Mouse (Mus musculus) lung, postnatal 36 days (tissue): ENCODE measurements at regions not wholly inside any gene's neighbourhood (a gene's known extent, or its start where the extent isn't known, plus 50 kb on each side); places are given as distances from the start of the nearest gene placed in this dataset.

ENCODE experiments used
- DNase-seq: peaks from one replicate; pipeline ENCODE4 v3.0.0; 2022; ENCODE audit warnings: mixed read lengths

DNA sequence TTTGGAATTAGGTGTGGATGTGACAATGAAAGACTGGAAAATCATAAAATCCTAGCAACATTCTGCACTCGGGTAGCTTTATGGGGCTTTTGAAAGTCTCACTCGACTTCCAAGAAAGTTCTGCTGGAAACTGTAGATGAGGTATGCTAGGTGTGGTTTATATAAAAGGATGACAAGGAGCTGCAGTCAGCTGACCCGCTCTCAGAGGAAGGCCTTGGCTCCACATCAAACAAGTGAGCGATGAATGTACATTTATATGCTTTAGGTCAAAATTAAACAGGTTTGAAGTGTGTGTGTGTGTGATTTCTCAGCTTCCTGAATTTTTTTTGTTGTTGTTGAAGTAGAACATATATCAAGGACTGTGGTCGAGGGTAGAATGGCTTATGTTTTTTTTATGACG lies 174.9 kb downstream of the 1500009L16Rik start:
- DNase-seq: no peak

DNA sequence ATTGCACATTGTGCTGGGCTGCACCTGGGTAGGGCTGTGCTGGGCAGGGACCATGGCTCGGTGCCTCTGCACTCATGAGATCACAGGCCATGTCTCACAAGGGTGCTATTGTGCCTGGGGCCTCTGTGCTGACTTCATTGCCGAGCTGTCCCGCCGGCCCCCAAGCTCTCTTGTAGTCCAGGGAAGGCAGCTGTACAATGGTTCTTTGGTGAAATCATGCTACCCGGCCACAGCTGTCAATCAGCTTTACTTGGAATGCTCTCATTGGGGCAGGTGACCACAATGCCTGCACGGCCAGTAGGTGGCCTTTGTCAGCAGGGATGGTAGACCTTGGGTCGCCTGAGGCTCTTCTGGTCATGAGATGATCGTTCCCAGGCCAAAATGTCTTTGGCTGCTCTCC lies 184.1 kb downstream of the 1500009L16Rik start:
- no peak for DNase-seq

DNA sequence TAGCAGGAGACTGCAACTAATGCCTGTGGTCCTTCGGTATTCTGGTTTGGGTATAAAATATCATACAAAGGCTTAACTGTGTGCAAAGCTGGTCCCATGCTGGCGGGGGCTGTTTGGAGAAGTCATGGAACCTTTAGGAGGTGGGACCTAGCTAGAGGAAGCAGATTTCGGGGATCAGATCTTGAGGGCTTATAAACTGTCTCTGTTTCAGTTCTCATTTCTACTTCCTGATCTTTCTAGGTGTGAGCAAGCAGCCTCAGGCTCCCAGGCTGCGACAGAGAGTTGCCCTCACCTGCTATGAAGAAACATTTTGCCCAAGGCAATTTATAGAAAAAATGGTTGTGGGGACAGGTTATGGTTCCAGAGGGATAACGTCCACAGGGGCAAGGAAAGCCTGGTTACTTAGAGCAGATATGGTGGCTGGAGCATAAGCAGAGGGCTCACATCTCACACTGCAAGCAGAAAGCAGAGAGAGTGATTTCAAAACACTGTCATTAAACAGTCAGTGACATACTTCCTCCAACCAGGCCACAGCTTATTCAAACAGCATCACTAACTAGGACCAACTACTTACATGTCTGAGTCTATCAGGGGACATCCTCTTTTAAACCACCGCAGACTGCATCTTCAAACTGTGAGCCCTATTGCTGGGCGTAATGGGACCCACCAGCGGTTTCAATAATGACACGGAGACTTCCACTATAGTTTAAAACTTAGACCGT lies 188.1 kb downstream of the 1500009L16Rik start:
- no peak for DNase-seq

DNA sequence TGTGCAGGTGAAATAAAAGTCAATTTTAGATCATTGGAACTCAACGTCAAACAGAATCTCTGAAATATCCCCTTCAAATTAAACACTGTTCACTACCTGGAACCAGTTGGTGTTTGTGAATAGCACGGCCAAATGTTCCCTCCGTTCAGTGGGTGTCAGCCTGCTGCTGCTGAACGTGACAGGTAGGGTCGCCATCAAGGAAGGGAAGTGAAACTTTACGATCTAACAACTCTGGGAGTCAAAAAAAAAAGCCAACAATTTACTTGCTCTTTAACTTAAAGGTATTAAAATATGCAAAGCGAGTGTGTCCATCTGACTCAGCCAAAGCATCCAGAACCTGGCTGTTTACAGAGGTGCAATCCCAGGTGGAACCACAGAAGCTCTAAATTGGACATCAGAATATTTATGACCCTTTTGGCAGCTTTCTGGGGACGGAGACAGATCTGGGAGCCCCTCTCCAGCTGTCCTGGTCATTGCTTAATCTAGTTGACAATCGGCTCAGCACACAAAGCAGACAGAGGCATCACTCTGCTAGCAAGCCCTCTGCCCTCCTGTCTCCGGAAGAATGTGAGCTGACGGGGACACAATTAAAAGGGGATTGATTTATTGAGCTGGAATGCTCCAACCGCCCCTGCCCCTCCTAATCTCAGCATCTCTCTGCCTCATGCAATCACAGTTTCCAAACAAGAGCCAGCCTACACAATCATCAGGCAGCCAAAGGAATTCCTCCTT lies 191.9 kb downstream of the 1500009L16Rik start:
- DNase-seq: no peak

DNA sequence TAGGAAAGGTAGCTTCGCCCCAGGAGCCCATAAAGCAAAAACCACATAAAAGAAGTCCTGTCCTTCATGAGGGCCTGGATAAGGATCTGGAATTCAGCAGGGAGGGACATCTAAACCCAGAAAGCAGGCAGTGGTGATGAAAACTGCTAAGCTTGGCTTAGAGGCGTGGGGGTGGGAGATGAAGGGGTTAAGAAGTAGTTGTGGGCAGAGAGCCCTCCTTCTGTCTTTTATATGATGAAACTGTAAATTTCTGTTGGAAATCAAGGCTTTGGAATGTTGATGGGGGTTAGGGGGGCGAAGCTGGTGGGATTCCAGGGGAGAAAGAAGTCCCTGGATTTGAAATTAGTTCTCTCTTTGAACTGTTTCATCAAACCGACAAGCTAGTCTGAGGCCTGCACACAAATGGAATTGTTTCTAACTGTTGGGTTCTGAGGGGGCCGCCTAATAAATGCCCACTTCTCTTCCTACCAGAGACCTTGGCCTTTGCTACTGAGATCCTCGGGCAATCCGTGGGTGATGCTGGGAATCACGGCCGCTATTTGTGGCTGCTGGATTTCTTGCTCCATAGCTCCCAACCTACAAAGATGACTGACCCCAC lies 192.6 kb downstream of the 1500009L16Rik start:
- no peak for DNase-seq

DNA sequence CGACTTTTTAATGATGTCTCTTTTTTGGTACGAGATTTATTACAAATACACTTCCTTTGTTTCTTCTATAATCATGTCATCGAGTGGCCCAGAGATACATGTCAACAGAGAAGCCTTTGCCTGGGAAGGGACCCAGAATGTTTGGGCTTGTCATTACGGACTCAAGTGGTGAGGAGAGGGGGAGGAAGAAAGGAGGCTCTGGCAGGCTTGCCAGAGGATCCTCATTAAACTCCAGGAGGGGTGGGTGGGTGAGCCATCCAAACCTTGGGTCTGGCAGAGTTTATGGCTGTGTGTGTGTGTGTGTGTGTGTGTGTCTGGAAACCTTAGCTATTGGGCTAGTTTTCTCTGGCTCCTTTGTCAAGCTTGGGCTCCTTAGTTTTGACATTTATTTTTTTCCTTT lies 204.3 kb downstream of the 1500009L16Rik start:
- peak; percentile 16 for DNase-seq

DNA sequence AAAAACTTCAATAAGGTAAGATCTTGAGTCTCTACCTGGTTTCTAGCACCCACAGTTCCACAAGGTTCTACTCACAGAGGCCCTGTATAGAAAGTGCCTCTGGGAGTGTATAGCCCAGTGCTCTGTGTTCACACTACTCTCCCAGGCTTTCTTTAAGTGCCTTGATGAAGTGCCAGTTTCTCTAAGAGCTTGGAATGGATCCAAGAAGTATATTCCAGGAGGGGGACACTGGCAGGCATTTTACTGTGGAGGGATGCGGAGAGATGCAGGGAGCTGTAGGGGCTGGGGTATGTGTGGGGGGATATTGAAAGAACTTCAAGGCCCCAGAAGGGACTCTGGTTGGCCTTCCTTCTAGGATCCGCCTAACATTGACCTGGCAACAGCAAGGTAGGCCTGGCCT lies 204.9 kb downstream of the 1500009L16Rik start:
- DNase-seq: no peak

DNA sequence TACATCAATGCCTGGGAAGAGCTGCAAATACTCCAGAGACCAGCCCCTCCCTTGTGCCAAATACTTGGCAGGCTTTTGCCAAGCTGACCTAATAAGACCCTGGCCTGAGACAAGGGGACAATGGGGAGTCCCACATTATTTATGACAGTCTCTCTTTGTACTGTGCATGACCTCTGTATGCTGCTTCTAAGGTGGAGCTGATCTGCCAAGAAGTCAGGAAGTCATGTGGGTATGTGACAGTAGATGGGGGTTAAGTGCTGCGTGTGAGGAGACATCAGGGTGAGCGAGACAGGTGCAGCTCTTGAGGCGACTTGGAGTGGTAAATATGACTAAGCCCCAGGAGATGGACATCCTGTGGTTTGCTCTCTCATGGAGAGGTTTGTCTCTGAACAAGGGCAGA lies 209.1 kb downstream of the 1500009L16Rik start:
- peak; percentile 74 for DNase-seq

DNA sequence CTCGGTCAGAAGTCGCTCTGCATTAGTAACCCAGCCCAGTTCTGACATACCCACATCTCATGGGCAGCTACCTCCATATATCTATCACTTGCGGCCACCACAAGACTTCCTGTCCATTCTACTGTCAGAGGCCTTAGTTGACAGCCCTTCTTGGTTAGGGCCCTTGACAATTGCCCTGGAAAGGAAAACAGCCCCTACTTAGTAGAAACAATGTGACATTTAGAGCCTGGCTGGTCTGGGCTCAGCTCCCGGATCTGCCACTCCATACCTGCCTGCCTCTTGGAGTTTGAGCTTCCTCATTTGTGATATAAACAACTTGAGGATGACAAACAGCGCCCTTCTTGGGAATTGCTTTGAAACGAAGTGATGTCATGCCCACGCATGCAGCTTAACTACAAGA lies 210.5 kb downstream of the 1500009L16Rik start:
- DNase-seq: no peak

DNA sequence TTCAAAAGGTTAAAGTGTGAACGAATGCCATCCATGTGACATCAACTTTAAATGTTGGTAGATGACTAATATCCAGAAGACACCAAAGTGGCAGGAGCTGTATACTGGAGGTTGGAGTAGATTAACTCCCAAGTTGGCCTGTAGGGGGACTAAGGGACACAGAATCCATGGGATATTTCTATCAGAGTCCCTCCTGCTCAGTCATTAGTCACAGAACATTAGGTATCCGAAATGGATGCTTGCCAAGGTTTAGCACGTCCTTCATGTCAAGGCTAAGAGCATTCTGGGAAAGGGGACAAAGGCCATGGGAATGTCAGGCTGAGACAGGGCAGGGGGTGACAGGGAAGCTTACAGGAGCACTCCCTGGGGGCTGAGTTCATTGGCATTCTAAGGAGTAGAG lies 211.8 kb downstream of the 1500009L16Rik start:
- DNase-seq: peak; percentile 63

DNA sequence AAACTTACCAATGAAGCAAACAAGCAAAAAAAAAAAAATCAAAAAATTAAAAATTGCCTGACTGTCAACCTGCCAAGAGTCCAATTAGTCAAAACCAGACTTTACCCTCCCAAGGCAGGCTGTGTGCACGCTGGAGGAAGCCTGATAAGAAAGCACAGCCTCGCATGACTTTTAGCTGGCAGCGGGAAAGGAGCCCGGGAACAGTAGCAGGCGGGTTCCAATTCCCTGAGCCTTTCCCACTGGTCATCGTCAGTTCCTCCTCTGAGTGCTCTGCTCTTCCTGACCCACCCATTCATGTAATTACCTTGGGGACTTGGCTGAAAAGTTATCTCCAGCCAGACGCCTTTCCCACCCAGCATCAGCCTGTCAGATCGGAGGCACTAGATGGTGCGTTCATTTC lies 214.5 kb downstream of the 1500009L16Rik start:
- DNase-seq: peak; percentile 80

DNA sequence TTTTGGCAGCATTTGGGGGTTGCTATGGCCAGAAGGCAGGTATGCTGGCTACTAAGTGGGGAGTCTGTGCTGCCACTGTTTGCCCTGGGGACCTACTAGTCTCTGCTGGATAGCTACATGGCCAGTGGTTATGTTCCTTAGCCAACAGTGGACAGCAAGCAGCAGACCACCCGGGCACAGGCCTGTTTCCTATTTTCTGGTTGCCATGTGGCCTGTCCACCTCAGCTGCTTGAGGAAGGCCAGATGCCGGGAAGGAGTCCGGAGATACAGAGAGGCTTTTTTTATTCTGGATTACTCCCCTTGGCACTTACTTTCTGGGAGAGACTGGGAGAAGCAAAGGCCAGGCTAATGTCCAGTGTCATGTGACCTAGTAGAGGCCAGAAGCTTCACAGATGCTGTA lies 219.4 kb downstream of the 1500009L16Rik start:
- no peak for DNase-seq

DNA sequence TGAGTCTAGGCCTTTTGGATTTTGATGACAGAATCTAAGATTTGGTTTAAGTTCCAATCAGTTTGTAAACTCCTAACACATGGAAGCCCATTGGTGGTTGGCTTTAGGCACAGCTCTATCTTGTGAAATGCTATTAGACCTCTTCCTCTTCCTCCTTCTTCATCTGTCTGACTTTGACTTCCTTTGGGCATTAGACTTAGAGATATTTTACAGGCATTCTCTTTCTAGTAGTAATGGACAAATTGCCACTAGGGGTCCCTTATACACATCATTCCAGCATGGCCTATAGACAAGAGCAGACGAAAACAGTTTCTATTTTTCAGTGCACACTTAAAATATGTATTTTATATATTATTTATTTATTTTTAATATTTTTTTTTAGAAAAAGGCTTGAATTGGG lies 221.5 kb downstream of the 1500009L16Rik start:
- no peak for DNase-seq

DNA sequence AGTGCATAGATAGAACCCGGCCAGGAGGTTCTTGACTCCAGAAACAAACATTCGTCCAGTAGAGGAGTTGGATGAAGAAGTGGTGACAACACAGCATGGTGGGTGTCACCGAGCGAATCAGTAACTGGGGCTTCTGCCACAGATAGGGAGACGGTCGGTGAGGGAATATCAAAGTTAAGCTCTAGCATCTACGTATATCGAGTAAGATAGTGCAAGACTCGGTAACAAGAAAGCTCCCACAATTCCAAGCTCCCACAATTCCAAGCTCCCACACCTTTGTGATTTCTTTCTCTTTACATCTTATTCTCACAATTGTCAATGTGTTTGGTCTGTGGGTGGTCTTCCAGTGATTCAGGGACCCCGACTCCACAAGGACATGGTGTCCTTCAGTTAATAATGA lies 222.2 kb downstream of the 1500009L16Rik start:
- no peak for DNase-seq

DNA sequence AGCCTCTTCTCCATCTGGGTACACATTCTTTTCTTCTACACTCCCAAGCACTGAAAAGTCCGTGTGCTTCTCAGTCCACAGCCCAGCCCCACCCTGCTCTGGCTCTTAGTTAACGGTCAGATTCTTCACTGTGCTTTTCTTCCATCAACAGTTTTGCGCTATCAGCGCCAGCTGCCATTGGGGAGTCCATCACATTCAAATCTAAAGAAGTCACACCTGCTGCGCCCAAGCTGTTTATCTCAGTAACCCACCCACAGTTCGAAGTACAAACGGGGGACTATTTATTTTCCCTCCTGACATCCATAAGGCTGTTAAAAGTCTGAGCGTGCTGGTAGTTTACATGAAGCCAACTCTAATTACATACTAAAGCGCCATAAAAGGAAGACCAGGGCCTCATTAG lies 222.8 kb downstream of the 1500009L16Rik start:
- no peak for DNase-seq

DNA sequence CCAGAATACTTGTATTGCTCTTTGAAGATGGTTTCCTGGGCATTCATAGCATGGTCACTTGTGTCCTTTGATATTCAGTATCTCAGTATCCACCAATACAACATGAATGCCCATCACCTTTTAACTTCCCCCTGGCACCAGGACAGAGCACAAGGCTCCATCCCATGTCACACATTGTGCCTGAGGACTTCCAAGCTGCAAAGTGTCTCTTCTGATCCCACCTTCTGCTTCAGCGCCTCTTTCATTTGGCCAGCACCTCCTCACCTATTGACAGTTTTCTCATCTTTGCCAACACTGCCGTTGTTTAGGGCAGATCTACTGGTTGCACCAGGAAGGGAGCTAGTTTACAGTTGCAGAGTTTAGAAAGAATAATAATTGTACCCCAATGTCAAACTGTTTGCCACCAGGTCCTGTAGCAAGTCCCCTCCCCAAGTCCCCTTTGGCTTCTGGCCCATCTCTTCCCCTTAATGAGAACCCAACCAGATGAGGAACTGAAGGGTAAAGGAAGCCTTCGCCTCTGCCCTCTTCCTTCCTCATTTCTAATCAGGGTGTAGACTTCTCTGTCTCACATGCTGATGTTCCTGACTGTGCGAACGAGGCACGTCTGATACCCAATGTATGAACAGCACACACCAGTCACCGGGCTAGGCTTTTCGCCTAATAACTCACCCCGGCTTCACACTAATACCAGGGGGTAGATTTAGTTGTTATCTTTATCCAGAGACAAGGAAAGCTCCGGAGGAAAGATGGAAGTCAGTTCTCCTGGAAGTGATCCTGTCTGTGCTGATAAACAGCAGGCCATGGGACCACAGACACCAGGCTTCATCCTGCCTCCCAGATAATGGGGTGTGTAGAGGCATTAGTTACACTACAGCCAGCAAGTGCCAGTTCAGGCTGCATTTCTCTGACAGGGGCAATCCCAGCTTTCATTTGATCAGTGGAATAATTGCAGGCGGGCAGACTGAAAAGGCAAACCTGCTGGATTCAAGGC lies 223.8 kb downstream of the 1500009L16Rik start:
- peak; percentile 49 for DNase-seq

DNA sequence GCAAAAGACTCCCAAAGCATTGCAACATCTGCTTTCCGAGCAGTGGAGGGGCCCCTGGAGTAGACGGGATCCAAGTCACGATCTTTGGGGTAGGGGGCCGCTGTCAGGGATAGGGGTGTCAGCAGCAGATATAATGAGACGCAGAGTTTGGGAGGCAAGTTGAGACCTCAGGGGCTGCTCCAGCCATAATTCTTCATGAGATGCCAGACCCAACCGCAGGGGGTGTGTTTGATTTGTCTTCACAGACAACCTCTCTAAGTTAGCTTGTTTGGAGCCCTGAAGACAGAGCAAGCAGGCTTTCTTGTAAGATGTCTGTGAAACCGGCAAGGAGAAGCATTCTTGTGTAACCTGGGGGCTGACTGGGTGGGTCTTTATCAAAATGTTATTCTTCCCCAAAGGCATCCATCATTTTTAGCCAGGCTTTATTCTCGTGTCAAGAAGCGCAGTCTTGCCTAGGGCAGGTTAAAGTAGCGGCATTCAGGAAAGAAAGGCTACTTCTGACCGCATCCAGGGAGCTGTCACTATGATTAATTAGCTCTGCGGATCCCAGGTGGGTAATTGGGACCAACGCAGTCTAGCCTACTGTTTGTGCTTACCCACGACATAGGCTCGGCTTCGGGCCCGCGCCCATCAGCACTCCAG lies 234.6 kb downstream of the 1500009L16Rik start:
- DNase-seq: no peak

DNA sequence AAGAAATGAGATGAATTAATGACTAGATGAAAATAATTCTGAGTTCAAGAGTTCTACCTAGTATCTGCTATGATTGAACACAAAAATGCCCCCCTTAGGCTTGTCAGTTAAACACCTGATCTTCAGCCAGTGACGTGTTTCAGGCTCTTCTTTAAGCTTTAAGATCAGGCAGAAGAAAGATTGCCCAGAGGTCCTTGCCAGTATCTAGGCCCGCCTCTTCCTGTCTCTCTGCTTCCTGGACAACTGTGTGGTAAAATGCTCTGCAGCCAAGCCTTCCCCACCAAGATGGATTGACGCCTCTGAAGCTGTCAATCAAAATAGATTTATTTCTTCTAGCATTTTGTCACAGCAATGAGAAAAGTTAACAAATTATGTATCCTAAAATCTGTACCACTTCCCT lies 235.7 kb downstream of the 1500009L16Rik start:
- DNase-seq: no peak

DNA sequence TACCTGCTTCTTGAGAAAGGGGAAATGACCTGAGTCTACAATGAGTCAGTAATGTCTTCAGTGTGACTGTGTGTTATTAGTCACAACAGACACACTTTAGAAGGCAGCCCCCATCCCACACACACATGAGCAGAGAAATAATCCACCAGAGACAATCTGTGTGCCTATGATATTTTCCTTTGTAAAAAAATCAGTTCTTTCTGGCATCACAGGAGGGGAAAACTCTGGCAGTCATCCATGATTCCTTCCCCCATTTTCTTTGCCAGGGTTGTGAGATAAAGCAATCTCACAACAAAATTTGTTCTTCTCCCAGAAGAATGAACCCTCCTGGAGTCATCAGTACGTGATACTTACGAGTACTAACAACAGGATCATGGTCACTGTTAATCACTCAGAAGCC lies 236.2 kb downstream of the 1500009L16Rik start:
- DNase-seq: no peak

DNA sequence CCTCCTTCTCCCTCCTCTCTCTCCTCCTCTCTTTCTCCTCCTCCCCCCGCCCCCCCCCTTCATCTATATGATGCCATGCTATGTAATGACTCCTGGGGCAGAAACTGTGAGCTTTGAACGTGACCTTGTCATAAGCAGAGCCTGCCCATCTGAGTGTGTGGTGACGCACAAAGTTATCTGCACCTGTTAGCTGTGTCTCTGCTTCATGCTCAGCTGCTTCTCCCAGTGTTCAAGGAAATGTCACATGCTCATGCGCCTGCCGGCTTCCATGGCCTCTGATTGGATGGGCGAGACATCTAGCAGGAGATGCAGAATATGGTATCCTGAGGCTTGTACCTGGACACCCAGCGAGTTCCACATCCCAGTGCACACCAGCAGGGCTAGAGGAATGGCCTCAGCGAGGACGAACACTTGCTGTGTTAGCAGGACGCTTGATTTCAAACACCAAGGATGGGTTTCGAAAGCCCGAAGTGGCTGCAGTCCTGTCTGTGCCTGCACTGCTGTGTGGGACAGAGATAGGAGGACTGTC lies 240.6 kb downstream of the 1500009L16Rik start:
- DNase-seq: no peak

DNA sequence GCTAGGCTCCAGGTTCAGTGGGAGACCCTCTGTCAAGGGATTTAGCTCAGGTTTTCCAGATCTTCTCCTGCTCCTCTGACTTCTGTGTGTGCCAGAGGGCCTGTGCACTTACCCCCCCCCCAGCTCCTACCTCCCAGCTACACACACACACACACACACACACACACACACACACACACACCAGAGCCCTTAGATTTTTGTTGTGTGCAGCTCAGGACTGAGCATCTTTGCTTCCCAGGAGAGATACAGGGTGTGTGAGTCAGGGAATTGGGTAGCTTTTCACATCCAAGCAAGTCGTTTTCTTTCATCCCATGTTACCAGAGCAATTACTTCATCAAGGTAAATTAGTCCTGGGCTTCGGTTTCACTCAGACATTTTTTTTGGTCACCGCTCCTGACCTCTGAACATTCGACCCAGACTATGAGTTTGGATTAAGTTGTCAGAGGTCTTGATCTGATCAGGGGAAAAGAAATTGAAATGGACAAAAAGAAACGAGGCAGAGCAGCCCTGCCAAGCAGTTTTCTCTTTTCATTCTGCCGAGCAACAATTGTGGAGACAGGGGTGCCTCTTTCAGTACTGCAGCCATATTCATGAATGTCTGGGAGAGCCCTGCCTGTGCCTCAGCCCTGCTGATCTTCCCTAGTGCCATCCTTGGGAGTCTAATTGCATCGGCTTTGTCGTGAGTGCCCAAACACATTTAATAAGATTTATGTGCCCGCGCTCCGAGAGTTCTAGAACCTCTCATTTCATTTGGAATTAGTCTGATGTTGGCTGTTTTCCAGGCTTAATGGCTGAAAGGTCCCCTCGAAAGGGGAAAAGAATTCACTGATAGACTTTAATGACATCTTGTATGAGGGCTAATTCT lies 241.3 kb downstream of the 1500009L16Rik start:
- DNase-seq: no peak
